Mouse (Mus musculus): ENCODE results near the gene Prok2.

DNA sequence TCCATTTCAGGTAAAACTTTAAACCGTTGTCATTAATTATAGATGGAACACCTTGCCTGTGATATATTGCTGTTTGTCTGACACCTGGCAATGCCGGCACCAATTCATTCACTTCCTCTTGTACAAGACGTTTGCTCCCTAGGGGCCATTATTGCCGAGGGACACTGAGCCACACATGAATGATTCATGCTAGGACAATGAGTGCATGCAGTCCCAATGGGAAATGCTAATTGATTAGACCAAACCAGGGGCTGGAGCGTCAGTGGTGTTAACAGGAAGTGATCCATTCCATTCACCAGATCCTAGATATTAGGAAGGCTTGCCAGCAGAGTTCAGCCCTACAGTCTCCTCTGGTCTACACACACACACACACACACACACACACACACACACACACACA is 42.3 kb upstream of the Prok2 start:
- no peak for TF ChIP-seq POLR2A (IDR thresholded peaks at IDR 0.05; ENCODE audit: low read depth, low read length)
- no peak for TF ChIP-seq NRF1 (IDR thresholded peaks at IDR 0.05; ENCODE audit: low read depth, low read length)
